Mouse (Mus musculus) bone marrow, adult 2 months (tissue): ENCODE results near the gene Adap1. TPM values are rescaled to one million over a fixed set of nuclear protein-coding genes. Genes with fewer than 3 reads are reported as not detected.

Source experiments
- H3K27ac ChIP-seq: fragments of 200-500 bp; 2 replicates; pipeline ENCODE4 v1.5.1; 2012; ENCODE audit warnings: low read depth, mild to moderate bottlenecking, control low read depth, inconsistent platforms, low read length; ENCODE audit not compliant: control insufficient read depth, poor library complexity, insufficient read depth
- H3K4me1 ChIP-seq: fragments of 200-500 bp; 2 replicates; pipeline ENCODE4 v1.6.1; 2011; ENCODE audit warnings: low read length; ENCODE audit not compliant: control insufficient read depth, insufficient read depth
- H3K4me3 ChIP-seq: fragments of 200-500 bp; replicated peaks from 2 replicates; pipeline ENCODE3; 2011; ENCODE audit warnings: mild to moderate bottlenecking, low read depth, low read length, control low read depth; ENCODE audit not compliant: control insufficient read depth
- CTCF ChIP-seq: fragments of 200-500 bp; IDR thresholded peaks from 2 replicates; pipeline ENCODE4 v1.5.1; 2011; ENCODE audit warnings: low read length, control low read depth; ENCODE audit not compliant: control insufficient read depth, insufficient read depth
- POLR2A ChIP-seq: fragments of 200-500 bp; IDR thresholded peaks from 2 replicates; pipeline ENCODE4 v1.6.1; 2011; ENCODE audit warnings: low read depth, mild to moderate bottlenecking, control low read depth, low read length, borderline replicate concordance; ENCODE audit not compliant: control insufficient read depth
- WGBS: fragments of 180-500 bp; shearing (Covaris S2); methylation state at CpG from one replicate; pipeline ENCODE4 v1.1.7; 2018; 5-methylcytosine and 5-hydroxymethylcytosine counted together
- polyA plus RNA-seq: library from polyadenylated mRNA; stranded (reverse); fragments of >200 nt; gene quantifications from 2 replicates; pipeline ENCODE4 v1.2.4, GENCODE M21; 2011; ENCODE audit warnings: low replicate concordance; ENCODE audit not compliant: missing spikeins, insufficient read depth, insufficient read length

Gene Adap1
- polyA plus RNA-seq, 1 experiment: 26.4 TPM

DNA sequence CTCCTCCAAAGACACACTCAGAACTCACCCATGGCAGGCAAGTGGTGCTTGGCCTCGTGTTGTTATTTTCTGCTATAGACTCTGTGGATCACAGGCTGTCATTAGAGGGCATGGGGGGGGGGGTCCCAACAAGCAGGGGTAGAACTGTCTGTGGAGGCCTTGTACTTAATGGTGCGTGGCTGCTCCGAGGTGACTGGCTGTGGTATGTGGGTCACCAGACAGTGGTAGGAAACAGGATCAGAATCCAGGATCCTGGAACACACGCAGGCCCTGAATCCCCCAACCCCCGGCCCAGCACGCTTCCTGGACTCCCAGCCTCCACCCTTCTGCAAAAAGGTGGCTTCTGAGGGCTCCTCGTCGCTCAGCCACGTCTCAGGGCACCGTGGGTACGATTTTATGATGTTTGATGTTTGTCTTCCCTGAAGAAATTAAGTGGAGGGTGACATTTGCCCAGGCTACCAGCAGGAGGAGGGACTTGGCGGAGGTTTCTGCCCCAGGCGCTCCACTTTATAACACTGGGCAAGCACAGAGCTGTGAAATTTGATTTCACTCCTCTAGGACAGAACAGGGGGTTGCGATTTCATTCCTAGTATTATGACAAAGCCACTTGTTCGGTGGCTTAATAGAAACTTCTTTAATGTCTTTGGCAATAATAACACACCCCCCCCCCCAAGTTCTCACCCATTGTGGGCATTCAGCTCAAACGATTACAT, 8.0 kb upstream of the Adap1 start:
- no peaks in the 10 kb centered on the region for H3K4me1 ChIP-seq
- no peak overlapping the region for H3K4me3 ChIP-seq
- WGBS: 87% methylated on average over 16 of the region's 16 CpGs
- TF ChIP-seq CTCF (no peak), POLR2A (no peak)
- H3K27ac ChIP-seq: no peak overlapping the region

DNA sequence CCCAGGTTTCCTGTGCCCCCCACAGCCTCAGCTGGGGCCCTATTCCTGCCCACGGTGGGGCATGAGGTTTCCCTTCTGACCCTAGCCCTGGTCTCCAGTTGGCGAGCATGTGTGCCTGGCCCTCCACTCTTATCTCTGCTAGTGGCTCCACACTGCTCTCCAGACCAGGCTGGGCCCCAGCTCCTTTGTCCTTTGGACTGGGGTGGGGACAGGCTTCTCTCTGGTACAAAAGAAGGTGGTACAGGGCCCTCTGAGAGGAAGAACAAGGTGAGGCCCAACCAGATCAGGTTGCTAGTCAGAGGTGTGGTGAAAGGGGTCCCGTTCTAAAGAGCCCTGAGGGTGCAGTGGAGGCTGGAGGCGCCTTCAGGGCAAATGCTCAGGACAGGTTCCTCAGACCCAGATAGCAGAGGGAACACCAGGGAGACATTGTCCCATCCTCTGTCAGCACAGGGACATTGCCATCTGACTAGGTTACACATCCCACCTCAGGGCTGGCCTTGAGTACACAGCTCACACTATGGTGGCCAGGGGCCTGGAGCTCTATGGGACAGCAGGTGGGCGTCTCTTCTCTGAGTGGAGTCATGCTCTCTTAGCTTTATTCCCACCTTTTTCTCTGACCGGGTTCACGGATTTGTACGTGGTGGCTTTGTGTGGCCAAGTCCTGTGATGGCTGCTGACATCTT, 7.3 kb upstream of the Adap1 start:
- 78% methylated on average over 8 of the region's 8 CpGs for WGBS
- no peaks in the 10 kb centered on the region for H3K4me1 ChIP-seq
- H3K27ac ChIP-seq: no peak overlapping the region
- no peak for TF ChIP-seq CTCF
- TF ChIP-seq POLR2A: no peak
- no peak overlapping the region for H3K4me3 ChIP-seq

DNA sequence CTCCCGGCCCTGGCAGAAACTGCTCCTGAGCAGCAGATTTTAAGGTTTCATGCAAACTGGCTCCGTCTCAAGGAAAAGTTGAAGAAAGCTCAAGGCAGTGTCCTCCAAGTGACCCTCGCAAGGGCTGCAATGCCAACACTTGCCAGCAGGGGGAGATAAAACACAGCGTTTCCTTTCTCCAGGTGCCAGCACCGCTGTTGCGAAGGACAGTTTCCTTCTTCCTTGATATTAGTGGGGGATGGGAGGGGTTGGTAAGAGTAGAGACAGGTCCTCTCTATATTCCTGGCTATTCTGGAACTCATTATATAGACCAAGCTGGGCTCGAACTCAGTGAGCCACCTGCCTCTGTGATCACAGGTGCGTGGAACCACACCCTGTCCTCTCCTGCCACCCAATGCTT, 6.3 kb upstream of the Adap1 start:
- H3K27ac ChIP-seq: no peak overlapping the region
- 21% methylated on average over 8 of the region's 8 CpGs for WGBS
- TF ChIP-seq POLR2A: no peak
- TF ChIP-seq CTCF: peak; percentile 91
- H3K4me1 ChIP-seq: peaks cover 5% of the 10 kb centered on the region
- no peak overlapping the region for H3K4me3 ChIP-seq

DNA sequence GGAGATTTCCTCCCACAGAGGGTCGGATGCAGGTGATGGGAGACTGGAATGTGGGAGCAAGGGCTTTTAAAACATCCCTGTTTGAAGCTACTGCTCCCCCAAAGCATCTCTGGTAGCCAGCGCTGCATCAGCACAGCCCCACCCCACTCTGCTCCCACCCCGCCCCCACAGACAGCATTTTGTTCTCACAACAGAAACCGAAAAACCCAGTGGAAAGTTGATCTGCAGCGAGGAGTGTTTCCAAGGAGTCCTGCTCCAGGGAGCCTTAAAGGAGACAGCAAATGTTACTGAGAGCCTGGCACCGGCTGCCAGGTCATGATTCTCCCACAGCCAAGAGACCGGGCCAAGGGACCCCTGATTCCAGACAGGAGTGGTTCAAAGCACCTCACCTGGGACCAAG, 5.3 kb upstream of the Adap1 start:
- WGBS: 82% methylated on average over 7 of the region's 7 CpGs
- H3K4me1 ChIP-seq: peaks cover 7% of the 10 kb centered on the region
- no peak overlapping the region for H3K4me3 ChIP-seq
- TF ChIP-seq POLR2A (no peak), CTCF (no peak)
- no peak overlapping the region for H3K27ac ChIP-seq

DNA sequence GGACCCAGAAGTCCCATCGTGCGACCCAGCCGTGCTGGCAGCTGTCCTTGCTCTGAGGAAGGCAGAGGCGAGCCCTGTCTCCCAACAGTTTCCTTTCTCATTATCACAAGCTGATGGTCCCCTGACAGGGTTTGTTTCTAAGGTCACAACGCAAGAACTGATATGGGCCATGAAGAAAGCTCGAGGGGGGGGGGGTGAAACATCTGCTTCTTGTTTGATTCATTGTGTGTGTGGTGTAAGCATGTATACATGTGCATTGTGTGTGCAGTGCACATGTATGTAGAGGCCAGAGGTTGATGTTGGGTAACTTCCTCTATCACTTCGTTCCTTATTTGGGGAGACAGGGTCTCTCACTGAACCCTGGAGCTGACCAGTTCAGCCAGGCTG, 2.2 kb upstream of the Adap1 start:
- H3K27ac ChIP-seq: peak overlapping the region; percentile 84
- peaks cover 7% of the 10 kb centered on the region for H3K4me1 ChIP-seq
- WGBS: 13% methylated on average over 7 of the region's 7 CpGs
- TF ChIP-seq CTCF (no peak), POLR2A (no peak)
- H3K4me3 ChIP-seq: no peak overlapping the region

DNA sequence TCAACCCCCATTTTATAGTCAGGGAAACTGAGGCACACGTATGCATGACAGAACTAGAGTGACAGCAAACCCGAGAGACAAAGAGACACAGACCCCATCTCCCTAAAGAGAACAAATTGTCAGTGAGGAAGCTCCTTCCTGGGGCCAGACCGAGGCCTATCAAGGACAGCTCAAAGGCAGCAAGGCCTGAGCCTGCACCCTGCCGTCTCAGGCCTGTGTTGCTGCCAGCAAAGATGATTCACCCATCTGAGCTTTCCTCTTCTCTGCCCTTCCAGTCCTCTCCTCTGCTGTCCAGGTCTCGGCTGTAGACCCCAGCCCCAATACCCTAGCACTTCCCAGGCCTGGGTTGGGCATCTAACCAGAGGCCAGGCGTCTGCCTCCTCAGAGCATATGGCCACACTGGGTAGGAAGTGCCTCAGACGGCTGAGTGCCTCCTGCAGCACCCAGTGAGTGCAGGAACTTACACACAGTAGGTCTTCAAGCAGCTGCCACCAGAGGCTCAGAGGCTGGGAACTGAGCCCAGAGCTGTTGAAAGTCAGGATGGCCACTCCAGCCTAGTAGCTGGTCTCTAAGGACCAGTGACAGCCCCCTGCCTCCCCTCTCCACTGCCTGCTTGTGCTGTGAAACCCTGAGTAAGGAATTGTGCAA, 1.7 kb upstream of the Adap1 start:
- no peak for TF ChIP-seq CTCF
- TF ChIP-seq POLR2A: no peak
- WGBS: 47% methylated on average over 7 of the region's 7 CpGs
- H3K4me1 ChIP-seq: peaks cover 7% of the 10 kb centered on the region

DNA sequence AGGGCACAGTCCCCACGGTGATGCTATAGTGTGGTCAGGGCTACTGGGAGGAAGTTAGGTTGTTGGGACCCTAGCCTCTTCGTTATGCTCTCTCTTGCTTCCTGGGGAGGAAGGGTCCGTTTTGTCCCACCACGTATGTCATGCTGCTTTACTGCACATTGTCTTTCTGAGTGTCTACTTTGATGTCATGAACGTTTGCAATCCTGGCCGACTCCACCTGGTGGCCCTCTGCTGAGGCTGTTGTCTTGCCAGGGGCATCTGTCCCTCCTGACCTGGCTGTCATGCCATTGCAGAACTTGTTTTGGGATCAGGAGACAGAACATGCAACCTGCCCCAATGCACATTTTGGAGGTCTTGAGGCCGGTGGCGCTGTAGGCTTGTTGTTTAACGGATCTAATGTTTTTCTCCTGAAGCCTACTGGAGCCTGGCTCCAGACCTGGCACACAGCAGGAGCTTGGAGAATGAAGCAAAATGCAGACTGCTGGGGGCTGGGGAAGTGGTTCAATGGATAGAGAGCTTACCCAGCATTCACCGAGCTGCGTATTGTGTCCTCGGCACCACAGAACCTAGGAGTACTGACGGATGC, 782 bp upstream of the Adap1 start:
- WGBS: 53% methylated on average over 13 of the region's 13 CpGs
- Histone ChIP-seq H3K4me3 (no peak overlapping the region), H3K4me1 (peaks cover 7% of the 10 kb centered on the region), H3K27ac (peak overlapping the region; percentile 96; the same call in 1 of the 2 replicates)
- TF ChIP-seq CTCF (no peak), POLR2A (no peak)

More for the DNA sequence above, 1.7 kb upstream of the Adap1 start:
- no peak overlapping the region for H3K4me3 ChIP-seq
- H3K27ac ChIP-seq: peak overlapping the region; percentile 84
